12 mouse cellular contexts compared by ENCODE assay signal in genomic region chr19:30890377-30890776, GRCm38 (mm10).
DNase-seq lines count a peak whose midpoint lies in the region; ATAC-seq lines count a peak whose summit lies in the region.
"Had no signal": no experiment of that assay in that cellular context is flagged by ENCODE, and none has a peak within 500 bp of the region (broad histone marks: within the 10 kb centered on the region; RNA-seq: fewer than 3 reads in every experiment).

No protein-coding gene starts in this region.

- no peak overlapping the region for H3K27ac ChIP-seq in hindbrain, embryonic 16.5 days (ENCODE audit: low read depth, low read length)
- H3K27ac ChIP-seq in neural tube, embryonic 15.5 days (replicated peaks), result no peak overlapping the region
- H3K27ac ChIP-seq in kidney, embryonic 14.5 days (ENCODE audit: low read depth, low read length), result no peak overlapping the region
- H3K27ac ChIP-seq: liver, embryonic 13.5 days had no signal

- H3K4me2 ChIP-seq in hindbrain, embryonic 16.5 days (ENCODE audit: low read length), result no peak overlapping the region
- H3K4me2 ChIP-seq in neural tube, embryonic 15.5 days, result no peak overlapping the region
- H3K4me2 ChIP-seq in kidney, embryonic 14.5 days (replicated peaks; ENCODE audit: low read depth, low read length), result no peak overlapping the region
- H3K4me2 ChIP-seq: liver, embryonic 13.5 days had no signal

- H3K9me3 ChIP-seq in hindbrain, embryonic 16.5 days (ENCODE audit: control insufficient read depth, low read length), result no peaks in the 10 kb centered on the region
- no peaks in the 10 kb centered on the region for H3K9me3 ChIP-seq in neural tube, embryonic 15.5 days (replicated peaks)
- no peaks in the 10 kb centered on the region for H3K9me3 ChIP-seq in kidney, embryonic 14.5 days (ENCODE audit: control insufficient read depth, low read length)
- H3K9me3 ChIP-seq: liver, embryonic 13.5 days had no signal

- ATAC-seq in hindbrain, embryonic 16.5 days, result peak; percentile 79
- ATAC-seq in neural tube, embryonic 15.5 days (ENCODE audit: low FRiP score), result peak; percentile 79; the same call in 1 of the 2 replicates
- no peak for ATAC-seq in kidney, embryonic 14.5 days (ENCODE audit: low FRiP score, low TSS enrichment)
- ATAC-seq: intestine, embryonic 16.5 days had no signal

- H3K36me3 ChIP-seq in hindbrain, embryonic 16.5 days (ENCODE audit: control insufficient read depth, insufficient read depth, low read length), result no peaks in the 10 kb centered on the region
- H3K36me3 ChIP-seq in neural tube, embryonic 15.5 days, result no peaks in the 10 kb centered on the region
- H3K36me3 ChIP-seq in kidney, embryonic 14.5 days (ENCODE audit: control insufficient read depth, insufficient read depth, low read length), result no peaks in the 10 kb centered on the region
- H3K36me3 ChIP-seq: liver, embryonic 13.5 days had no signal

- H3K9ac ChIP-seq in hindbrain, embryonic 16.5 days (ENCODE audit: low read depth, low read length), result no peak overlapping the region
- no peak overlapping the region for H3K9ac ChIP-seq in neural tube, embryonic 15.5 days (replicated peaks)
- H3K9ac ChIP-seq in kidney, embryonic 14.5 days (ENCODE audit: low read depth, low read length), result no peak overlapping the region
- H3K9ac ChIP-seq: liver, embryonic 13.5 days had no signal

- peak; percentile 15 to 44 for DNase-seq in left cerebral cortex, postnatal 14 days (ENCODE audit: low spot score in 2 of 2)
- no peak for DNase-seq in left cerebral cortex, postnatal 4 days
- DNase-seq in embryo, embryonic 11.5 days (ENCODE audit: low read depth, low spot score), result peak; percentile 41
- no peak for DNase-seq in kidney, adult 18-20 months
- no peak for DNase-seq in cerebellum, adult 9-10 months
- DNase-seq: adrenal gland, postnatal 10 days; cerebellum, adult 2 months; liver, embryonic 13.5 days had no signal

- H3K4me3 ChIP-seq in hindbrain, embryonic 16.5 days (ENCODE audit: low read length), result no peak overlapping the region
- H3K4me3 ChIP-seq in neural tube, embryonic 15.5 days (replicated peaks), result no peak overlapping the region
- no peak overlapping the region for H3K4me3 ChIP-seq in kidney, embryonic 14.5 days (ENCODE audit: low read length)
- H3K4me3 ChIP-seq: liver, embryonic 13.5 days had no signal

- 39% methylated on average over 2 of the region's 2 CpGs for WGBS in hindbrain, embryonic 16.5 days
- WGBS in neural tube, embryonic 15.5 days, result 49% methylated on average over 2 of the region's 2 CpGs
- WGBS in kidney, embryonic 14.5 days, result 84% methylated on average over 2 of the region's 2 CpGs

- no peaks in the 10 kb centered on the region for H3K27me3 ChIP-seq in hindbrain, embryonic 16.5 days (replicated peaks; ENCODE audit: control insufficient read depth, insufficient read depth, low read length)
- no peaks in the 10 kb centered on the region for H3K27me3 ChIP-seq in neural tube, embryonic 15.5 days (replicated peaks)
- H3K27me3 ChIP-seq in kidney, embryonic 14.5 days (ENCODE audit: control insufficient read depth, insufficient read depth, low read length), result no peaks in the 10 kb centered on the region
- H3K27me3 ChIP-seq: liver, embryonic 13.5 days had no signal

- intact Hi-C loops in left cerebral cortex, postnatal 14 days (cut with DNase I), result no loop called here
- intact Hi-C loops in left cerebral cortex, postnatal 4 days (cut with DNase I), result no loop called here

- peaks cover 3% of the 10 kb centered on the region for H3K4me1 ChIP-seq in hindbrain, embryonic 16.5 days (ENCODE audit: control insufficient read depth, insufficient read depth, low read depth, low read length)
- H3K4me1 ChIP-seq in neural tube, embryonic 15.5 days, result 0 out of 2 replicates have a peak, but pooled peaks cover 3% of the 10 kb centered on the region
- H3K4me1 ChIP-seq in kidney, embryonic 14.5 days (ENCODE audit: control insufficient read depth, insufficient read depth, low read length), result no peaks in the 10 kb centered on the region
- H3K4me1 ChIP-seq: liver, embryonic 13.5 days had no signal

Comparison
In these comparisons a context has a peak if more than half of its experiments do, and no peak if none do; other contexts are left out.
1. DNase-seq: peak in left cerebral cortex, postnatal 14 days (2 of 2) and embryo, embryonic 11.5 days (single experiment); none in left cerebral cortex, postnatal 4 days (single experiment), kidney, adult 18-20 months (single experiment) and cerebellum, adult 9-10 months (single experiment).